Mouse (Mus musculus) embryonic facial prominence, embryonic 10.5 days (tissue): ENCODE measurements around the gene Cd99l2. TPM values are rescaled to one million over a fixed set of nuclear protein-coding genes. Genes with fewer than 3 reads are reported as not detected.
A peak's percentile ranks its signal among the peaks of the same experiment; 100 is the strongest.
"Not testable (repeated sequence)": the region's sequence is repeated elsewhere in the genome, so short reads cannot be mapped to it uniquely, and the experiment has no call there.

ENCODE experiments used
- DNase-seq: peaks from one replicate; pipeline ENCODE4 v3.0.0-alpha.2; 2017; ENCODE audit warnings: low spot score
- H3K27ac ChIP-seq: fragments of 300-500 bp; sonication (generic); replicated peaks from 2 replicates; pipeline ENCODE4 v1.5.1; 2016; ENCODE audit warnings: mild to moderate bottlenecking
- H3K27me3 ChIP-seq: fragments of 300-500 bp; sonication (generic); replicated peaks from 2 replicates; pipeline ENCODE4 v1.6.1; 2016; ENCODE audit warnings: low read depth, mild to moderate bottlenecking; ENCODE audit not compliant: poor library complexity, severe bottlenecking
- H3K36me3 ChIP-seq: fragments of 300-500 bp; sonication (generic); replicated peaks from 2 replicates; pipeline ENCODE4 v1.6.1; 2016; ENCODE audit warnings: mild to moderate bottlenecking, moderate library complexity
- H3K4me1 ChIP-seq: fragments of 300-500 bp; sonication (generic); 2 replicates; pipeline ENCODE4 v1.6.1; 2016
- H3K4me3 ChIP-seq: fragments of 300-500 bp; sonication (generic); 2 replicates; pipeline ENCODE4 v1.5.1; 2016; ENCODE audit warnings: mild to moderate bottlenecking, moderate library complexity
- H3K9me3 ChIP-seq: fragments of 300-500 bp; sonication (generic); 2 replicates; pipeline ENCODE4 v1.6.1; 2016; ENCODE audit warnings: mild to moderate bottlenecking
- WGBS: fragments of 180-500 bp; shearing (Covaris S2); methylation state at CpG from one replicate; pipeline ENCODE4 v1.1.7; 2016; 5-methylcytosine and 5-hydroxymethylcytosine counted together
- polyA plus RNA-seq: library from polyadenylated mRNA; unstranded; fragments of >200 nt; fragmentation: Nextera tagmentation; extraction: Ambion mirVana; gene quantifications from 2 replicates; pipeline ENCODE4 v1.2.1, GENCODE M21; 2016

The Cd99l2 gene
- polyA plus RNA-seq, 1 experiment from 2014 or later: 19.3 TPM

DNA sequence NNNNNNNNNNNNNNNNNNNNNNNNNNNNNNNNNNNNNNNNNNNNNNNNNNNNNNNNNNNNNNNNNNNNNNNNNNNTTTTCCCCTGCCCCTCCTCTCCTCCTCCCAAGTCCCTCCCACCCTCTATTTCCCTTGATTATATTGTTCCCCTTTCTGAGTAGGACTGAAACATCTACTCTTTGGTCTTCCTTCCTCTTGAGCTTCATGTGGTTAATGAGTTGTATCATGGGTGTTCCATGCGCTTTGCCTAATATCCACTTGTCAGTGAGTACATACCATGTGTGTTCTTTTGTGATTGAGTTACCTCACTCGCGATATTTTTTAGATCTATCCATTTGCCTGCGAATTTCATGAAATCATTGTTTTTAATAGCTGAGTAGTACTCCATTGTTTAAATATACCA, 13.9 kb upstream of the Cd99l2 start:
- H3K9me3 ChIP-seq, H3K36me3 ChIP-seq, H3K27ac ChIP-seq, H3K4me3 ChIP-seq, DNase-seq, H3K27me3 ChIP-seq, H3K4me1 ChIP-seq: not testable (repeated sequence)
- WGBS: 93% methylated on average over 4 of the region's 4 CpGs

DNA sequence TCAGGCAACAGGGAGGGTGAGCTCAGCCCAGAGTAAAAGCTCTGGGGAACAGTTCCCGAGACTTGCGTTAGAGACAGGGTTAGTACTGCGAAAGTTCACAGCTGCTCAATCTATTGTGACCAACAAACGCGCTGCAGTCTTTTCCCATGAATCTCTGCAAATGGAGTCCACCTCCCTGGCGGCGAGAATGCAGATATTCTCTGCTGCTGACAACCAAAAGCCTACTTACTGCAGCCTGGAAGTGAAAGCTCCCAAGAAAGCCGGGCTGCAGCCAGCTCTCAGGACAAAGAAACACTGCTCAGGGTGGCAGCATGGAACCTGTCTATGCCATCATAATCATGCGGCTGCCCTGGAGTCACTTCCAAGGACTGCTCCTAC, 619 bp upstream of the Cd99l2 start:
- DNase-seq: peak; percentile 45
- Histone ChIP-seq H3K4me3 (peak overlapping the region; percentile 65), H3K27ac (peak overlapping the region; percentile 92), H3K27me3 (peaks cover 24% of the 10 kb centered on the region; the same call in 1 of the 2 replicates), H3K4me1 (peaks cover 9% of the 10 kb centered on the region), H3K9me3 (no peaks in the 10 kb centered on the region), H3K36me3 (no peaks in the 10 kb centered on the region)
- 22% methylated on average over 9 of the region's 9 CpGs for WGBS

- 15% methylated on average over 17 of the region's 17 CpGs for WGBS
- no peaks in the 10 kb centered on the region for H3K9me3 ChIP-seq
- peaks cover 14% of the 10 kb centered on the region; the same call in 1 of the 2 replicates for H3K27me3 ChIP-seq
- H3K4me3 ChIP-seq: peak overlapping the region; percentile 65
- H3K27ac ChIP-seq: peak overlapping the region; percentile 92
- H3K36me3 ChIP-seq: no peaks in the 10 kb centered on the region
- H3K4me1 ChIP-seq: peaks cover 9% of the 10 kb centered on the region
- DNase-seq: no peak
Measured at GRCm38 (mm10) chrX:71491931-71492633, 567 bp downstream of the Cd99l2 start.

DNA sequence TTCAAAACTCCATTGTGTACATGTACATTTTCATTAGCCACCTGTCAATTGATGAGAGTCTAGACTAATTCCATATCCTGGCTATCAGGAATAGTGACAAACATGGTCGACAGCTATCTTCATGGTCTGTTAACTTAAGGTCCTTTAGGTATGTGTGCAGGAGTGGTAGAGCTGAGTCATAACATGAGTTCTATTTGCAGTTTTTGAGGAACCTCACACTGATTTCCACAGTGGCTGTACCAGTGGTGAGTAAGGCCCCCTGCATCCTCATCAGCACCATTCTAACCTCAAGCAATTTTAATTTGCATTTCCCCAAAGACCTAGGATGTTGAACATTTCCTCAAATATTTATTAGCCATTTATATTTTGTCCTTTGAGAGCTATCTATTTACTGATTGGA, 3.3 kb downstream of the Cd99l2 start:
- H3K27me3 ChIP-seq: 0 out of 2 replicates have a peak, but pooled peaks cover 13% of the 10 kb centered on the region
- WGBS: 81% methylated on average over 1 of the region's 1 CpGs

DNA sequence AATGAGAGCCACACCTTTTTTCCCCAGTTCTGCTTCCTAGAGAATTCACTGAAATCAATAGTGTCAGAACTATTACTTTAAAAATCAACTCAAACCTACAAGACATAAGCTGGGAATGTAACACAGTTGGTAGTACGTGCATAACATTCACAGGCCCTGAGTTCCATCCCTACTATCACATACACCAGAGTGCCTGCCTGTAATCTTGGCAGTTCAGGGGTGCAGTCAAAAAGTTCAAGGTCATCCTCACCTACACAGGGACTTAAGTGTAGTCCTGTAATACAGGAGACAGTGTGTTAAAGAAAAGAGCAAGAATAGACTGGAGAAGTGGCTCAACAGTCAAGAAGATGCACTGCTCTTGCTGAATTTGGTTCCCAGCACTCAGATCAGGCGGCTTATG, 10.4 kb downstream of the Cd99l2 start:
- no peak for DNase-seq
- Histone ChIP-seq H3K27ac (no peak overlapping the region), H3K27me3 (0 out of 2 replicates have a peak, but pooled peaks cover 4% of the 10 kb centered on the region), H3K9me3 (no peaks in the 10 kb centered on the region), H3K36me3 (no peaks in the 10 kb centered on the region), H3K4me1 (no peaks in the 10 kb centered on the region), H3K4me3 (no peak overlapping the region)
- WGBS: 86% methylated on average over 2 of the region's 2 CpGs

More for the DNA sequence above, 3.3 kb downstream of the Cd99l2 start:
- no peaks in the 10 kb centered on the region for H3K36me3 ChIP-seq
- no peak for DNase-seq
- H3K4me3 ChIP-seq: no peak overlapping the region
- H3K4me1 ChIP-seq: peaks cover 9% of the 10 kb centered on the region
- H3K9me3 ChIP-seq: no peaks in the 10 kb centered on the region
- H3K27ac ChIP-seq: no peak overlapping the region

- Histone ChIP-seq H3K36me3 (no peaks in the 10 kb centered on the region), H3K27me3 (no peaks in the 10 kb centered on the region), H3K4me1 (peaks cover 4% of the 10 kb centered on the region; the same call in 1 of the 2 replicates), H3K27ac (no peak overlapping the region), H3K4me3 (no peak overlapping the region), H3K9me3 (no peaks in the 10 kb centered on the region)
- WGBS: 40% methylated on average over 3 of the region's 3 CpGs
- peak; percentile 10 for DNase-seq
Measured at GRCm38 (mm10) chrX:71475992-71476391, 16.7 kb downstream of the Cd99l2 start.

DNA sequence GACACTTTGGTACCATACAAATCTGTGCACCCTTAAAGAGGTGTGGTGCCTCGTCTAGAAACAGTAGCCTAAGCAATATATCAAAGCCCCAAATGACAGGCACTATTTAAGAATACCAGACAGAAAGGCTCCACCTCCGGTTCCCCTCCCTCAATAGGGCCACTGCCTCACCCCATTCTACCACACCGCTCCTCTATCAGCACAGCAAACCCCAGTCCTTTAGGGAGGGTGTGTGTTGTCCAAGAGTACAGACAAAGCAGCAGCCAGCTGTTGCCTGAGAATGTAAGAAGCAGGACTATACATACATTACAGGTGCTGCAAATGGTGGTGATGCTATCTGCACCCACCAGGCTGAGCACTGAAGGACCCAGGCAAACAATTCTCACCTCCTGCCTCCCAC, 17.2 kb downstream of the Cd99l2 start:
- DNase-seq: no peak
- WGBS: 68% methylated on average over 3 of the region's 3 CpGs
- H3K27me3 ChIP-seq: no peaks in the 10 kb centered on the region
- peaks cover 4% of the 10 kb centered on the region; the same call in 1 of the 2 replicates for H3K4me1 ChIP-seq
- no peak overlapping the region for H3K27ac ChIP-seq
- H3K4me3 ChIP-seq: no peak overlapping the region
- H3K36me3 ChIP-seq: no peaks in the 10 kb centered on the region
- H3K9me3 ChIP-seq: no peaks in the 10 kb centered on the region

GRCm38 (mm10) chrX:71475084-71475483, 17.6 kb downstream of the Cd99l2 start:
- 77% methylated on average over 3 of the region's 3 CpGs for WGBS
- no peak overlapping the region for H3K4me3 ChIP-seq
- H3K27ac ChIP-seq: no peak overlapping the region
- no peaks in the 10 kb centered on the region for H3K27me3 ChIP-seq
- no peak for DNase-seq
- H3K4me1 ChIP-seq: peaks cover 4% of the 10 kb centered on the region; the same call in 1 of the 2 replicates
- no peaks in the 10 kb centered on the region for H3K36me3 ChIP-seq
- no peaks in the 10 kb centered on the region for H3K9me3 ChIP-seq

DNA sequence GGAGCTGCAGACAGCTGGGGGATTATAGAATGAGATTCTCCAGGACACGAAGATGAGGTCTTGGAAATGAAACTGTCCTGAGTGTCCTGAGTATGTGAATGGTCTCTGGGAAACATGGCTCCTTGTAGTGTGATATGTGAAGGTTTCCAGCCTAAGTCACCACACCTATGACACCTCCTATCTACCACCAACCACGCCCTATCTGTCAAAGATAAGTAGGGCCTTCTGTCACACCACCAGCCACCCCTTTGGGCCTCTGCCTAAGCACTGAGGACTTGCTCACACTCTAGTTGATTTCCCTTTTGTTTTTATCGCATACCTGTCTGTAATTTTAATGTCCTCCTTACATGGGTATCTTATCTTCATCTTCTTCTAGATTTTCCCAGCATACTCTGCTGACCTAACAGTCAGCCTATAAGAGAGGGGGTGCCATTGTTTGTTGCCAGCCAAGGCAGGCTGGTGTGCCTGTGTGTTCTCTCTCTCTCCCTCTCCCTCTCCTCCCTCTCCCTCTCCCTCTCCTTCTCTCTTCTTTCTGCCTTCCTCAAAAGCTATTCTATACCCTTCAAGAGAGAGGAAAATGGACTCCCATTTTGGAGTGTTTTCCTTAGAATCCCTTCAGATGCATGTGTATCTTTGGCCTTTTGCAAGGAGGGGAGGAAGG, 18.2 kb downstream of the Cd99l2 start:
- no peak for DNase-seq
- 83% methylated on average over 3 of the region's 3 CpGs for WGBS
- Histone ChIP-seq H3K36me3 (no peaks in the 10 kb centered on the region), H3K4me3 (no peak overlapping the region), H3K4me1 (peaks cover 4% of the 10 kb centered on the region; the same call in 1 of the 2 replicates), H3K27ac (no peak overlapping the region), H3K9me3 (no peaks in the 10 kb centered on the region), H3K27me3 (no peaks in the 10 kb centered on the region)

GRCm38 (mm10) chrX:71468639-71469295, 23.9 kb downstream of the Cd99l2 start:
- DNase-seq: no peak
- H3K27ac ChIP-seq: no peak overlapping the region
- H3K4me3 ChIP-seq: no peak overlapping the region
- H3K4me1 ChIP-seq: no peaks in the 10 kb centered on the region
- WGBS: 90% methylated on average over 5 of the region's 5 CpGs
- no peaks in the 10 kb centered on the region for H3K36me3 ChIP-seq
- H3K27me3 ChIP-seq: no peaks in the 10 kb centered on the region
- H3K9me3 ChIP-seq: no peaks in the 10 kb centered on the region

GRCm38 (mm10) chrX:71467491-71467890, 25.2 kb downstream of the Cd99l2 start:
- WGBS: 91% methylated on average over 3 of the region's 3 CpGs
- Histone ChIP-seq H3K36me3 (no peaks in the 10 kb centered on the region), H3K27me3 (no peaks in the 10 kb centered on the region), H3K4me3 (no peak overlapping the region), H3K4me1 (no peaks in the 10 kb centered on the region), H3K27ac (no peak overlapping the region), H3K9me3 (no peaks in the 10 kb centered on the region)
- no peak for DNase-seq

DNA sequence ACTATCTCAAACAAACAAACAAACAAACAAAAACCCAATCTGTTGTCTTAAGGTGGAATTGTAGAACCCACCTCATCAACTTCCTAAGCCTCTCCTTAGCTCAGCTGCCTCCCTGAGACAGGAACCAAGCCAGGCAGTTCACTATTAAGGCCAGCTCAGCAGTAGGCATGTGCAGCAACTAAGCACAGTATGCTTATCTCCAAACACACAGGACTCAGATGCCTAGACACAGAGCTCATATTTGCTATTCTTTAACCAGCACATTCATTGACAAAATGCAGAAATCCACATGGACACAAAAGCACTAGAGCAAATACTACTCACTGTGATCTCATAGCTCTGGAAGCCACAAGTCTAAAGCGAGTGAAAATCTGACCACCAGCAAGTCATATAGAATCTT, 27.2 kb downstream of the Cd99l2 start:
- WGBS: 93% methylated on average over 1 of the region's 1 CpGs
- Histone ChIP-seq H3K4me1 (no peaks in the 10 kb centered on the region), H3K4me3 (no peak overlapping the region), H3K36me3 (no peaks in the 10 kb centered on the region), H3K9me3 (no peaks in the 10 kb centered on the region), H3K27me3 (no peaks in the 10 kb centered on the region), H3K27ac (no peak overlapping the region)
- DNase-seq: no peak
